Mouse (Mus musculus) right cerebral cortex, postnatal 10 days (tissue): ENCODE measurements around the gene Mfsd4b3.
A peak's percentile ranks its signal among the peaks of the same experiment; 100 is the strongest.
"Not testable (repeated sequence)": the region's sequence is repeated elsewhere in the genome, so short reads cannot be mapped to it uniquely, and the experiment has no call there.

Experiments
- DNase-seq, 2 experiments: peaks; one replicate each; pipeline ENCODE4 v3.0.0; 2021; ENCODE audit warnings: low spot score in 2 of 2

Gene Mfsd4b3

DNA sequence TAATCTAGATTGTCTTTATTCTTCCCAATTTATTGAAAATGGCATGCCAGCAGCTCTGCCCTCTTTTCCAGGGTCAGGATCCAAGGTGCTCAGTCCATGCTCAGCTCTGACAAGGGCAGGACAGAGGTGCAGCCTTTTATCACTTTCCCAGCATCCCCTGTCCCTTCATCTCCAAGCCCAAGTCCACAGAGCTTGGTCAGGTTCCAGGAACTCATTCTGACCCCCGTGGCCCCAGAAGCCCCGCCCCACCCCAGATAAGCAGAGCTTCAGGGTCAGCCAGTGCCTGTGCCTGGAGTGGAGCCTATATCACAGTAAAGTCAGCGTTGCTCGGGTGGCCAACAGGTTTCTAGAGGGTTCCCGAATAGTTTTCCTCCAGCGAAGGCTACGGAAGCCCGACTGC is 35.4 kb downstream of the Mfsd4b3 start:
- not testable (repeated sequence) for DNase-seq

GRCm38 (mm10) chr10:39912616-39913015 is 47.3 kb downstream of the Mfsd4b3 start:
- DNase-seq: no peak

DNA sequence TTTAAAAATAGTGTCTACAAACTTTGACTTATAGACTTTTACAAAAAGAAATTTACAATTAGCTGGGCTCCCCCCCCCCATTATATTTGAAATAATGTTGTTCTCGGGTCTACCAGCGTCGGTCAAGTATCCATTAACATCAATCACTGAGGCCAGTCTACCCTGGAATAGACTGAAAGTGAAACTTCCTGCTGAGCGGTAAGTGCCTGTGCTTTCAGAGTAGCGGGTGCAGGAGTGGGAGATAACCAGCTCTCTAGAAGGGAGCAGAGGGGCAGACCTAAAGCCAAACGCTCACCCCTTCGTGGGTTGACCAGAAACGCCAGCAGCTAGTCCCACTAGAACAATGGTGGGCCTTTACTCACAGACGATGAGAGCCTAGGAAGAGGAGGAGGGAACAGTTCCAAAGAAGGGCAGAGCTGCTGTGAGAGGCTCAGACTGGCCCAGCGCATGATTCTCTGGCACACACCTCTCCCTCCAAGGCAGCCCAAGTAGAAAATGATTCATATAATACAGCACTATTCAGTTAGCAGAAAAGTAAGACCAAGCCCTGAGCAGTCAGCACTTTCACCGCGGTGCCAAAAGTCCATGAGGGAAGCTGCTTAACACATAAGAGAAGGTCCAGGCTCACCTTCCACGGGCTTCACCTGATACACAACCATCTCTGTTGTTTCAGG is 51.0 kb downstream of the Mfsd4b3 start:
- DNase-seq: no peak

DNA sequence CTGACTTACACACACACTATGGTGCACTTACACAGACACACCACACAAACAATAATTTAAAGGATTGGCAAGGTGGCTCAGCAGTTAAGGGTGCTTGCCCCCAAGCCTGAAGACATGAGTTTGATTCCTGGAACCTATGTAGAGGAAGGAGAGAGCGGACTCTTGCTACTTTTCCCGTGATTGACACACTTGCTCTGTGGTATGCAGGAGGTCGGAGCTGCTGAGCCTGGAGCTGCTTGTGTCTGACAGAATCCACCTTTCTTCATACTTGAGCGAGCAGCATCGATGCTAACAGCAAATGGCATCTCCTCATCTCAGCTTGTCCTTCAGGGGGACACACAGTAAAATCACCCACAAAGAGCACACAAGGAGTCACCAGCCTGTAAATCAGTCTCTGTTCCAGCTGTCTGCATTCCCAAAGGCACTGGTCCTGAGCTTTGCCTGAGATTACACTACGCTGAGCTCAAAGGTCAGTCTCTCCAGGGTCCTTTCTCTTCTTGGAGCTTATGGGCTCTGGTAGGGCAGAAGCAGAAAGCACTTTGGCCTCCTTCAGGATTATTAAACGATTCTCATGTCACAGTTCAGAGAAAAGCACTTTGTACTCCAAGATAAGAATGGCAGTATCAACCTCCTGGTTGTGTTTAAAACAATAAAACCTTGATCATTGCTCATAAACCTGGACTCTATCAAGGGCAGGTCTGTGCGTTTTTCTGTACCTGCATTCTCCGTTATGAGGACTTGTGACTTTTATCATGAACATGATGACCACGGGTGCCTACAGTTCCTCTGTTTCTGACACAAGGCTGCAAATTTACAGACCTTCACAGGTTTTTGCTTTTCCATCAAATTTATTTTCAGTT is 52.9 kb downstream of the Mfsd4b3 start:
- DNase-seq: no peak

GRCm38 (mm10) chr10:39904191-39904590 is 55.8 kb downstream of the Mfsd4b3 start:
- no peak for DNase-seq

- DNase-seq: peak; percentile 92 to 93
Observed at GRCm38 (mm10) chr10:39898874-39899371, 61.0 kb downstream of the Mfsd4b3 start, which contains the start of gene Mfsd4b4. Gene Mfsd4b4, minus strand, starts transcription at chr10:39899238.
